Mouse (Mus musculus) CH12.LX (cell line): ENCODE measurements at regions not wholly inside any gene's neighbourhood (a gene's known extent, or its start where the extent isn't known, plus 50 kb on each side); places are given as distances from the start of the nearest gene placed in this dataset.

Experiments used
- DNase-seq: peaks from one replicate; pipeline ENCODE4 v3.0.0-alpha.2; 2013; ENCODE audit errors: extremely low read depth
- H3K27ac ChIP-seq: 2 replicates; pipeline ENCODE4 v1.5.1; 2012; ENCODE audit warnings: low read depth, mild to moderate bottlenecking, control low read depth, moderate library complexity; ENCODE audit not compliant: insufficient read depth
- H3K27me3 ChIP-seq: replicated peaks from 2 replicates; pipeline ENCODE3; 2012; ENCODE audit warnings: inconsistent platforms
- H3K36me3 ChIP-seq, 2 experiments: replicated peaks in 1 of 2; 2 replicates each; pipeline versions ENCODE3 to v1.6.1; 2012; ENCODE audit warnings: inconsistent platforms in 1 of 2, low read length in 1 of 2, mild to moderate bottlenecking in 1 of 2, mixed read lengths in 1 of 2, moderate library complexity in 1 of 2; ENCODE audit not compliant: control insufficient read depth in 1 of 2, insufficient read depth in 1 of 2
- H3K4me1 ChIP-seq, 2 experiments: 2 replicates each; pipeline ENCODE4 v1.6.1; 2012; ENCODE audit warnings: inconsistent platforms in 1 of 2, moderate library complexity in 1 of 2; ENCODE audit not compliant: insufficient read depth in 2 of 2, control insufficient read depth in 1 of 2
- H3K4me2 ChIP-seq: 2 replicates; pipeline ENCODE4 v1.6.1; 2012; ENCODE audit warnings: low read depth, mild to moderate bottlenecking, control low read depth; ENCODE audit not compliant: poor library complexity, insufficient read depth, severe bottlenecking
- H3K4me3 ChIP-seq, 3 experiments: fragments of 150-350 bp in 1 of 3; sonication (generic) in 1 of 3; replicated peaks in 1 of 3; 2 replicates each; pipeline versions ENCODE3 to v1.5.1; 2011 to 2012; ENCODE audit warnings: low read depth in 2 of 3, low read length in 2 of 3, mild to moderate bottlenecking in 2 of 3, moderate library complexity in 2 of 3, control low read depth in 1 of 3, improper control_type of control experiment in 1 of 3, inconsistent platforms in 1 of 3, mixed read lengths in 1 of 3; ENCODE audit not compliant: poor library complexity in 1 of 3
- H3K79me2 ChIP-seq: replicated peaks from 2 replicates; pipeline ENCODE4 v1.6.1; 2012; ENCODE audit warnings: mild to moderate bottlenecking, moderate library complexity; ENCODE audit not compliant: control insufficient read depth, poor library complexity, insufficient read depth, severe bottlenecking; ENCODE audit errors: extremely low read depth
- H3K9ac ChIP-seq: 2 replicates; pipeline ENCODE4 v1.6.1; 2012; ENCODE audit warnings: low read depth, mild to moderate bottlenecking, control low read depth, moderate library complexity; ENCODE audit not compliant: insufficient read depth
- H3K9me3 ChIP-seq: replicated peaks from 2 replicates; pipeline ENCODE3; 2012; ENCODE audit warnings: low read length, inconsistent platforms, mixed read lengths
- BHLHE40 ChIP-seq: IDR thresholded peaks from 2 replicates; pipeline ENCODE4 v1.6.1; 2011; ENCODE audit warnings: mild to moderate bottlenecking, low read depth, low read length, improper control_type of control experiment
- CHD1 ChIP-seq: IDR thresholded peaks from 2 replicates; pipeline ENCODE4 v1.6.1; 2012; ENCODE audit warnings: low read depth, low read length, improper control_type of control experiment, inconsistent platforms
- CHD2 ChIP-seq: IDR thresholded peaks from 2 replicates; pipeline ENCODE4 v1.6.1; 2011; ENCODE audit warnings: low read length, improper control_type of control experiment
- CTCF ChIP-seq, 2 experiments: IDR thresholded peaks in 1 of 2; conservative IDR thresholded peaks in 1 of 2; 2 replicates each; pipeline ENCODE4 v1.5.1; 2011 to 2012; ENCODE audit warnings: low read depth in 2 of 2, low read length in 2 of 2, improper control_type of control experiment in 1 of 2, inconsistent platforms in 1 of 2, mild to moderate bottlenecking in 1 of 2, moderate library complexity in 1 of 2
- ELF1 ChIP-seq: IDR thresholded peaks from 2 replicates; pipeline ENCODE4 v1.6.1; 2014; ENCODE audit warnings: low read depth, mild to moderate bottlenecking, inconsistent platforms, low read length, improper control_type of control experiment
- EP300 ChIP-seq: IDR thresholded peaks from 2 replicates; pipeline ENCODE4 v1.6.1; 2011; ENCODE audit warnings: low read length, improper control_type of control experiment
- ETS1 ChIP-seq: conservative IDR thresholded peaks from 2 replicates; pipeline ENCODE4 v1.6.1; 2012; ENCODE audit warnings: low read depth, mild to moderate bottlenecking, inconsistent platforms, low read length, improper control_type of control experiment, moderate library complexity
- HCFC1 ChIP-seq: IDR thresholded peaks from 2 replicates; pipeline ENCODE4 v1.6.1; 2012; ENCODE audit warnings: low read depth, mild to moderate bottlenecking, inconsistent platforms, low read length, improper control_type of control experiment
- IRF4 ChIP-seq: IDR thresholded peaks from 2 replicates; pipeline ENCODE4 v1.6.1; 2014; ENCODE audit warnings: low read depth, mild to moderate bottlenecking, inconsistent platforms, low read length, improper control_type of control experiment
- JUN ChIP-seq: IDR thresholded peaks from 2 replicates; pipeline ENCODE4 v1.6.1; 2011; ENCODE audit warnings: low read depth, mild to moderate bottlenecking, low read length, improper control_type of control experiment, moderate library complexity; ENCODE audit not compliant: insufficient read depth
- JUND ChIP-seq: conservative IDR thresholded peaks from 2 replicates; pipeline ENCODE4 v1.6.1; 2011; ENCODE audit warnings: low read depth, low read length, improper control_type of control experiment
- KAT2A ChIP-seq: IDR thresholded peaks from 2 replicates; pipeline ENCODE4 v1.6.1; 2012; ENCODE audit warnings: low read length, improper control_type of control experiment, inconsistent platforms; ENCODE audit not compliant: insufficient replicate concordance
- MAFK ChIP-seq: IDR thresholded peaks from 2 replicates; pipeline ENCODE4 v1.6.1; 2011; ENCODE audit warnings: low read length, improper control_type of control experiment; ENCODE audit not compliant: insufficient replicate concordance
- MAX ChIP-seq: IDR thresholded peaks from 2 replicates; pipeline ENCODE4 v1.6.1; 2011; ENCODE audit warnings: low read length, improper control_type of control experiment
- MAZ ChIP-seq: IDR thresholded peaks from 2 replicates; pipeline ENCODE4 v1.6.1; 2012; ENCODE audit warnings: low read depth, mild to moderate bottlenecking, inconsistent platforms, low read length, improper control_type of control experiment, moderate library complexity
- MEF2A ChIP-seq: IDR thresholded peaks from 2 replicates; pipeline ENCODE4 v1.6.1; 2014; ENCODE audit warnings: low read depth, mild to moderate bottlenecking, inconsistent platforms, low read length, improper control_type of control experiment, borderline replicate concordance
- MXI1 ChIP-seq: IDR thresholded peaks from 2 replicates; pipeline ENCODE4 v1.6.1; 2011; ENCODE audit warnings: mild to moderate bottlenecking, low read depth, low read length, improper control_type of control experiment
- MYC ChIP-seq: IDR thresholded peaks from 2 replicates; pipeline ENCODE4 v1.6.1; 2011; ENCODE audit warnings: low read depth, mild to moderate bottlenecking, improper control_type of control experiment, low read length
- NELFE ChIP-seq: IDR thresholded peaks from 2 replicates; pipeline ENCODE4 v1.6.1; 2011; ENCODE audit warnings: low read depth, low read length, improper control_type of control experiment
- PAX5 ChIP-seq: IDR thresholded peaks from 2 replicates; pipeline ENCODE4 v1.6.1; 2012; ENCODE audit warnings: low read length, inconsistent platforms, mixed read lengths
- POLR2A ChIP-seq: IDR thresholded peaks from 2 replicates; pipeline ENCODE4 v1.6.1; 2011; ENCODE audit warnings: low read depth, mild to moderate bottlenecking, improper control_type of control experiment, low read length
- POLR2AphosphoS2 ChIP-seq: IDR thresholded peaks from 2 replicates; pipeline ENCODE4 v1.6.1; 2011; ENCODE audit warnings: low read depth, low read length, improper control_type of control experiment
- RAD21 ChIP-seq: IDR thresholded peaks from 2 replicates; pipeline ENCODE4 v1.6.1; 2011; ENCODE audit warnings: low read depth, mild to moderate bottlenecking, low read length, improper control_type of control experiment, moderate library complexity
- RCOR1 ChIP-seq: conservative IDR thresholded peaks from 2 replicates; pipeline ENCODE4 v1.6.1; 2012; ENCODE audit warnings: low read depth, mild to moderate bottlenecking, inconsistent platforms, low read length, improper control_type of control experiment
- SIN3A ChIP-seq: IDR thresholded peaks from 2 replicates; pipeline ENCODE4 v1.6.1; 2012; ENCODE audit warnings: low read length, improper control_type of control experiment, inconsistent platforms
- SMC3 ChIP-seq: IDR thresholded peaks from 2 replicates; pipeline ENCODE4 v1.6.1; 2011; ENCODE audit warnings: low read depth, low read length, improper control_type of control experiment
- TCF12 ChIP-seq: IDR thresholded peaks from 2 replicates; pipeline ENCODE4 v1.6.1; 2014; ENCODE audit warnings: low read depth, mild to moderate bottlenecking, inconsistent platforms, low read length, improper control_type of control experiment
- USF1 ChIP-seq: IDR thresholded peaks from 2 replicates; pipeline ENCODE4 v1.6.1; 2014; ENCODE audit warnings: low read depth, mild to moderate bottlenecking, inconsistent platforms, low read length, improper control_type of control experiment
- ZC3H11A ChIP-seq: IDR thresholded peaks from 2 replicates; pipeline ENCODE4 v1.6.1; 2012; ENCODE audit warnings: low read depth, mild to moderate bottlenecking, inconsistent platforms, low read length, improper control_type of control experiment
- ZKSCAN1 ChIP-seq: IDR thresholded peaks from 2 replicates; pipeline ENCODE4 v1.6.1; 2012; ENCODE audit warnings: low read depth, inconsistent platforms, low read length, improper control_type of control experiment, borderline replicate concordance
- ZMIZ1 ChIP-seq: IDR thresholded peaks from 2 replicates; pipeline ENCODE4 v1.6.1; 2012; ENCODE audit warnings: low read depth, mild to moderate bottlenecking, inconsistent platforms, low read length, improper control_type of control experiment
- ZNF384 ChIP-seq: IDR thresholded peaks from 2 replicates; pipeline ENCODE4 v1.6.1; 2012; ENCODE audit warnings: low read depth, low read length, improper control_type of control experiment, inconsistent platforms
- dilution Hi-C: fragments of 300-500 bp; cut with MboI; formaldehyde crosslinking; loops from 2 replicates; pipeline ENCODE4 v1.14.3; 2020; ENCODE audit warnings: low sequenced_read_pairs; ENCODE audit not compliant: extremely low pct_unique_long_range_greater_than_20kb, extremely low pct_ligation_motif_present
- in situ Hi-C: fragments of 300-500 bp; cut with MboI; formaldehyde crosslinking; loops from 3 replicates; pipeline ENCODE4 v1.14.3; 2019; ENCODE audit warnings: low sequenced_read_pairs, low pct_ligation_motif_present, low pct_unique_long_range_greater_than_20kb, mixed read lengths

GRCm38 (mm10) chr11:63812146-63812545 is 109.9 kb downstream of the Hs3st3b1 start:
- Histone ChIP-seq H3K4me1 (peaks cover 0 to 2% of the 10 kb centered on the region in 2 experiments; a peak in 1 of 4 replicates), H3K4me2 (no peak overlapping the region), H3K9me3 (no peaks in the 10 kb centered on the region), H3K36me3 (no peaks in the 10 kb centered on the region), H3K9ac (no peak overlapping the region), H3K27ac (no peak overlapping the region), H3K79me2 (no peaks in the 10 kb centered on the region), H3K27me3 (no peaks in the 10 kb centered on the region), H3K4me3 (no peak overlapping the region)
- dilution Hi-C loops (no loop called here), in situ Hi-C loops (no loop called here)
- no peak for TF ChIP-seq CHD1
- no peak for TF ChIP-seq ZC3H11A
- no peak for TF ChIP-seq CTCF (conservative IDR thresholded peaks at IDR 0.05 in 1 of 2, IDR thresholded peaks at IDR 0.05 in 1 of 2; ENCODE audit: low read depth in 2 of 2, low read length in 2 of 2)
- TF ChIP-seq ZKSCAN1, result no peak
- no peak for TF ChIP-seq MXI1
- TF ChIP-seq POLR2AphosphoS2, result no peak
- TF ChIP-seq POLR2A, result no peak
- TF ChIP-seq MEF2A, result no peak
- no peak for TF ChIP-seq MYC
- DNase-seq, result no peak

GRCm38 (mm10) chr11:63822847-63823246 is 99.2 kb downstream of the Hs3st3b1 start:
- TF ChIP-seq USF1 (no peak), JUND (no peak), SIN3A (peak; percentile 53; the same call in 1 of the 2 replicates), BHLHE40 (peak; percentile 66), ELF1 (peak; percentile 30; the same call in 1 of the 2 replicates), KAT2A (no peak), MAX (0 out of 2 replicates have a peak, but pooled peaks have one; percentile 28), RAD21 (no peak), MXI1 (0 out of 2 replicates have a peak, but pooled peaks have one; percentile 30), SMC3 (no peak), ZC3H11A (no peak), RCOR1 (no peak), ZKSCAN1 (no peak), ETS1 (no peak), PAX5 (no peak), MEF2A (peak; percentile 54; the same call in 1 of the 2 replicates), ZMIZ1 (no peak), TCF12 (0 out of 2 replicates have a peak, but pooled peaks have one; percentile 16), MAFK (no peak), NELFE (no peak), MAZ (no peak), ZNF384 (peak; percentile 85), EP300 (peak; percentile 54; the same call in 1 of the 2 replicates), JUN (no peak), IRF4 (no peak; the same call in 1 of the 2 replicates), CHD2 (peak; percentile 45; the same call in 1 of the 2 replicates), HCFC1 (peak; percentile 14; the same call in 1 of the 2 replicates), MYC (no peak)
- Histone ChIP-seq H3K79me2 (no peaks in the 10 kb centered on the region), H3K27ac (no peak overlapping the region), H3K4me3 (no peak overlapping the region), H3K36me3 (no peaks in the 10 kb centered on the region), H3K9me3 (no peaks in the 10 kb centered on the region), H3K9ac (no peak overlapping the region), H3K4me2 (peak overlapping the region; percentile 26), H3K27me3 (no peaks in the 10 kb centered on the region), H3K4me1 (peaks cover 6 to 31% of the 10 kb centered on the region in 2 experiments)
- in situ Hi-C loops, result no loop called here
- dilution Hi-C loops, result no loop called here
- peak; percentile 49 for DNase-seq
